Mouse (Mus musculus) small intestine, adult 2 months (tissue): ENCODE measurements around the gene Foxg1.

ENCODE experiments used
- CTCF ChIP-seq: fragments of 200-500 bp; IDR thresholded peaks from 2 replicates; pipeline ENCODE4 v1.5.1; 2012; ENCODE audit warnings: low read depth, mild to moderate bottlenecking, control low read depth, inconsistent platforms, low read length, moderate library complexity, mixed read lengths; ENCODE audit not compliant: insufficient replicate concordance, insufficient read length; ENCODE audit errors: extremely low read depth
- POLR2A ChIP-seq: fragments of 200-500 bp; IDR thresholded peaks from 2 replicates; pipeline ENCODE4 v1.6.1; 2012; ENCODE audit warnings: low read depth, mild to moderate bottlenecking, control low read depth, inconsistent platforms, low read length, moderate library complexity

DNA sequence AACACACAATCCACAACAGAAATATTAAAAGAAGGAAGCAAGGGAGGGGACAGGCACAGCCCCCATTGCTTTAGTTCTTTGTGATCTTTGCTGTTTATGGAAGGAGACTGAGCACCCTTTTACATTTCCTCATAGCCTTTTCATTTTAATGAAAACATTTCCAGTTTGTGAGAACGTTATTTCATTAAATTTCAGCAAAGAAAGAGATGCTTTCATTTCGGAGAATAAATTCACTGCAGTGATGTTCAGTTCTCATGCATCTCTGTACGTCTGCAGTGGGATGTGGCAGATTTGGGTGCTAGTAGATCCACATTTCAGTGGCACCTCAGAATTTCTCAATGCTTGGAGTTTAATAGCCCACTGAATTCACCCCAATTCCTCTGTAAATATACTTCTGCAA, 16.2 kb downstream of the Foxg1 start:
- TF ChIP-seq POLR2A, result no peak
- no peak for TF ChIP-seq CTCF
